ENCODE assay signal across 15 mouse cellular contexts in genomic region chr5:25115997-25116396, GRCm38 (mm10). TPM values are rescaled to one million over a fixed set of nuclear protein-coding genes. Genes with fewer than 3 reads are reported as not detected.
DNase-seq lines count a peak whose midpoint lies in the region; ATAC-seq and TF ChIP-seq lines count a peak whose summit lies in the region.
"Had no signal": no experiment of that assay in that cellular context is flagged by ENCODE, and none has a peak within 500 bp of the region (broad histone marks: within the 10 kb centered on the region; RNA-seq: fewer than 3 reads in every experiment).

No protein-coding gene starts in this region.

- H3K4me2 ChIP-seq in kidney, postnatal 0 days (ENCODE audit: low read length), result no peak overlapping the region
- H3K4me2 ChIP-seq in kidney, embryonic 14.5 days (replicated peaks; ENCODE audit: low read depth, low read length), result no peak overlapping the region
- H3K4me2 ChIP-seq: hindbrain, embryonic 14.5 days; liver, embryonic 15.5 days; midbrain, embryonic 13.5 days had no signal

- no peak for TF ChIP-seq CTCF in kidney, postnatal 0 days (IDR thresholded peaks at IDR 0.05; ENCODE audit: low read depth)
- no peak for TF ChIP-seq CTCF in kidney, adult 2 months (conservative IDR thresholded peaks at IDR 0.05; ENCODE audit: insufficient read depth, insufficient read length, low read depth, low read length)

- H3K36me3 ChIP-seq in kidney, postnatal 0 days (ENCODE audit: insufficient read depth, low read length), result no peaks in the 10 kb centered on the region
- H3K36me3 ChIP-seq in kidney, embryonic 14.5 days (ENCODE audit: control insufficient read depth, insufficient read depth, low read length), result no peaks in the 10 kb centered on the region
- no peaks in the 10 kb centered on the region for H3K36me3 ChIP-seq in kidney, adult 2 months (ENCODE audit: control insufficient read depth, insufficient read depth, low read length)
- H3K36me3 ChIP-seq: liver, embryonic 15.5 days; midbrain, embryonic 13.5 days had no signal

- no peak for TF ChIP-seq POLR2A in kidney, adult 2 months (IDR thresholded peaks at IDR 0.05; ENCODE audit: low read depth, low read length)

- 71% methylated on average over 5 of the region's 5 CpGs for WGBS in kidney, postnatal 0 days
- WGBS in kidney, embryonic 14.5 days, result 72% methylated on average over 5 of the region's 5 CpGs
- 66% methylated on average over 5 of the region's 5 CpGs for WGBS in kidney, adult 2 months

- no peak overlapping the region for H3K27ac ChIP-seq in kidney, postnatal 0 days
- no peak overlapping the region for H3K27ac ChIP-seq in kidney, embryonic 14.5 days (ENCODE audit: low read depth, low read length)
- H3K27ac ChIP-seq in kidney, adult 2 months (ENCODE audit: insufficient read depth, low read depth, low read length), result no peak overlapping the region
- H3K27ac ChIP-seq: hindbrain, embryonic 14.5 days; liver, embryonic 15.5 days; midbrain, embryonic 13.5 days had no signal

- peak; percentile 9 for DNase-seq in kidney, postnatal 0 days (ENCODE audit: low spot score)
- DNase-seq in frontal cortex, postnatal 14 days (ENCODE audit: low spot score in 2 of 2), result peak; percentile 63 to 72
- peak; percentile 85 to 91 for DNase-seq in left cerebral cortex, adult 18-20 months (ENCODE audit: low spot score in 2 of 2)
- DNase-seq in right cerebral cortex, postnatal 14 days, result peak; percentile 69
- no peak for DNase-seq in kidney, adult 2 months
- DNase-seq in lung, postnatal 25 days (ENCODE audit: low spot score), result no peak
- no peak for DNase-seq in embryo, embryonic 10.5 days (ENCODE audit: low spot score)
- DNase-seq: adrenal gland, postnatal 10 days; heart, adult 18-20 months; kidney, postnatal 25 days had no signal

- no peak overlapping the region for H3K4me3 ChIP-seq in kidney, postnatal 0 days (replicated peaks; ENCODE audit: low read depth, low read length)
- H3K4me3 ChIP-seq in kidney, embryonic 14.5 days (ENCODE audit: low read length), result no peak overlapping the region
- H3K4me3 ChIP-seq in kidney, adult 2 months (ENCODE audit: insufficient read depth, low read depth, low read length), result no peak overlapping the region
- H3K4me3 ChIP-seq: erythroblast, embryonic 14.5 days; liver, embryonic 15.5 days; midbrain, embryonic 13.5 days had no signal

- no peaks in the 10 kb centered on the region for H3K4me1 ChIP-seq in kidney, postnatal 0 days (replicated peaks; ENCODE audit: insufficient read depth, low read length)
- H3K4me1 ChIP-seq in kidney, embryonic 14.5 days (ENCODE audit: control insufficient read depth, insufficient read depth, low read length), result no peaks in the 10 kb centered on the region
- H3K4me1 ChIP-seq in kidney, adult 2 months (ENCODE audit: control insufficient read depth, insufficient read depth, low read length), result no peaks in the 10 kb centered on the region
- H3K4me1 ChIP-seq: liver, embryonic 15.5 days had no signal

- H3K27me3 ChIP-seq in kidney, postnatal 0 days (ENCODE audit: insufficient read depth, low read length), result no peaks in the 10 kb centered on the region
- no peaks in the 10 kb centered on the region for H3K27me3 ChIP-seq in kidney, embryonic 14.5 days (ENCODE audit: control insufficient read depth, insufficient read depth, low read length)
- H3K27me3 ChIP-seq in kidney, adult 2 months (replicated peaks; ENCODE audit: control insufficient read depth, insufficient read depth, low read length), result no peaks in the 10 kb centered on the region
- H3K27me3 ChIP-seq: liver, embryonic 15.5 days; midbrain, embryonic 13.5 days had no signal

- H3K9ac ChIP-seq in kidney, postnatal 0 days (ENCODE audit: low read depth, low read length), result no peak overlapping the region
- no peak overlapping the region for H3K9ac ChIP-seq in kidney, embryonic 14.5 days (ENCODE audit: low read depth, low read length)
- H3K9ac ChIP-seq: hindbrain, embryonic 14.5 days; liver, embryonic 15.5 days; midbrain, embryonic 13.5 days had no signal

- H3K9me3 ChIP-seq in kidney, postnatal 0 days (replicated peaks; ENCODE audit: low read length), result no peaks in the 10 kb centered on the region
- no peaks in the 10 kb centered on the region for H3K9me3 ChIP-seq in kidney, embryonic 14.5 days (ENCODE audit: control insufficient read depth, low read length)
- H3K9me3 ChIP-seq: liver, embryonic 15.5 days had no signal

- ATAC-seq in kidney, postnatal 0 days (replicated peaks; ENCODE audit: low FRiP score, low read depth), result no peak
- ATAC-seq in kidney, embryonic 14.5 days (ENCODE audit: low FRiP score, low TSS enrichment), result no peak
- ATAC-seq: midbrain, embryonic 13.5 days had no signal

RNA-seq across cellular contexts. Expression of gene Prkag2, which starts 15.6 kb away (rescaled TPM):
- polyA plus RNA-seq in kidney, postnatal 0 days (2015; fragmentation: Nextera tagmentation; extraction: Ambion mirVana), result 36.4 and 39.4 TPM in 2 replicates
- polyA plus RNA-seq in kidney, embryonic 14.5 days (2014; fragmentation: Nextera tagmentation; extraction: Ambion mirVana), result 32.1 and 44.6 TPM in 2 replicates
- 100 to 1,000 TPM; 119 TPM for total RNA-seq in left cerebral cortex, adult 18-20 months (2021)
- 29.5 and 36.8 TPM in 2 replicates for polyA plus RNA-seq in kidney, adult 2 months (2012; rRNA removed)

Comparison
In these comparisons a context has a peak if more than half of its experiments do, and no peak if none do; other contexts are left out.
1. DNase-seq: peak in kidney, postnatal 0 days (single experiment), frontal cortex, postnatal 14 days (2 of 2), left cerebral cortex, adult 18-20 months (2 of 2) and right cerebral cortex, postnatal 14 days (single experiment); none in kidney, adult 2 months (single experiment), lung, postnatal 25 days (single experiment) and embryo, embryonic 10.5 days (single experiment).